Mouse (Mus musculus): Measurements from ENCODE around the gene Tnnt3.

GRCm38 (mm10) chr7:142488053-142488452, 10.6 kb upstream of the Tnnt3 start:
- TF ChIP-seq TAL1 (IDR thresholded peaks at IDR 0.05; ENCODE audit: low read length), result no peak
- no peak for TF ChIP-seq GATA1 (IDR thresholded peaks at IDR 0.05; ENCODE audit: low read length)

All from erythroblast, embryonic 14.5 days (primary cell).